Mouse (Mus musculus): ENCODE measurements around the gene Teddm3.
A peak's percentile ranks its signal among the peaks of the same experiment; 100 is the strongest.
"Not testable (repeated sequence)": the region's sequence is repeated elsewhere in the genome, so short reads cannot be mapped to it uniquely, and the experiment has no call there.

Gene Teddm3

DNA sequence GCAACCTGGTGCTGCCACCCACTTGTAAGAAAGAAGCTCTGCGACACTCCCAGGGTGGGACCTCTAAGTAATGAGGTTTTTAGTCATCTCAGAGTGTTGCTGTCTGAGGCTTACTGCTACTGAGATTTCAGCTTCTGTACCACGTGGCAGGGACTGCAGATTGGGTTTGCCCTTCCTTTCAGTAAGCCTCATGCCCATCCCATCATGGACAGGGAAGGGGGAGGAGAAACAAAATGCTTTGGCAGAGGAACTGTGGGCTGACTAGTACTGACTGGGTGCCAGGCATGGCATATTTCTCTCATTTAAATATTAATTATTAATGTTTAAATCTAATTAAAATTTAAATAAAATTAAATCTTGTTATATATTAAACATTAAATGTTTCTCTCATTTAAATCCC lies at the start of gene Teddm3:
Gene Teddm3, minus strand, starts transcription at position 101 of the 400 bp plus-strand sequence.
- not testable (repeated sequence) for DNase-seq (ENCODE audit: low read depth, low spot score)

DNA sequence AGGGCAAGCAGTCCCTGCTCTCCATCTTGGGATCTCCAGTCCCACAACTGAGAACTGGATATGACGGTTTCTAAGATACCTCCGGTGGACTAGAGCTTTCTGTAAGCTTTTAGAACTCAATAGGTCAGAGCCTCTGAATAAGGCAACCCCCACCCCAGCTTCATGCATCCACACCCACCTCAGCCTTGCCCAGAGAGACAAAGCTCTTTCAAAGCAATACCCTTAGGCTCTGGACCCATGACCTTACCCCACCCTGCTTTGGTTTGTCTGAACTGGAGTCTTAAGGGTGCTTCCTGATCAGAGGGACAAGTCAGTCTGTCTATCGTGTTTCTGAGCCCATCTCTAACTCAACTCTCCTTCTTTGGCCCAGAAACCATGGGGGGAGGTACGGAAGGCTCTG lies 48.9 kb upstream of the Teddm3 start:
- DNase-seq (ENCODE audit: low read depth, low spot score): no peak

DNA sequence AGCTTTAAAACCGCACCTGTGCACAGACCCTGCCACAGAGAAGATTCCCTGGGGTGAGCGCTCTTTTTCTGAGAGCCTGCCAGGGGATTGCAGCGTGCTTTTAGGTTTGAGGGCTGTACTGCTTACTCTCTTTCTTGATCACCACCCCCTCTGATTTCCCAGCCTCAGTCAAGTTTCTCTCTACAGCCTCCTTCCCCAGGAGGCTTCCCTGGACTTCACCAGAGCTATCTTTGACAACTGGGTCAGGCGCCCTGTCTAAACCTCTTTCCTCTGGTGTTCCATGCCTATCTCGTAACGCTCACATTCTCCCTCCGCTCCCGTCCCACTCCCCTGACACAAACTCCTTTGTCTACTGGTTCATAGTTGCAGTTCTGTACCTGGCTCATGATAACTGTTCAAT lies 45.6 kb upstream of the Teddm3 start:
- no peak for DNase-seq (ENCODE audit: low read depth, low spot score)

GRCm38 (mm10) chr16:21198529-21198928 lies 44.7 kb upstream of the Teddm3 start:
- no peak for DNase-seq (ENCODE audit: low read depth, low spot score)

- DNase-seq (ENCODE audit: low read depth, low spot score): no peak
Observed at GRCm38 (mm10) chr16:21198006-21198405, 44.2 kb upstream of the Teddm3 start.

DNA sequence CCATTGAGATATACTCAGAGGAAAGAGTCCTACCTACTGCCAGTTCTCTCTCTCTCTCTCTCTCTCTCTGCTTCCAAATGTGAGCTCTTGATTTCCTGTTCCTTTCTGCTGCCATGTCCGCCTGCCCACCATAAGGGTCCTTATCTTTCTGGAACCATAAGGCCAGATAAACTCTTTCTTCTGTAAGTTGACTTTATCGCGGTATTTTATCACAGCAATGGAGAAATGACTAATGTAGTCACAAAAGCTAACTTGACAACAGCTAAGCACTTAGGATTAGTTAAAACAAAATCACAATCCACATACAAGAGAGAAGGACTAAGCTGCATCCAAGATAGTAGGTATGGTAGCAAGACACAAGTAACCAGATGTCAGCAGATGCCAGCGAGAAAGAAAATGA lies 43.7 kb upstream of the Teddm3 start:
- no peak for DNase-seq (ENCODE audit: low read depth, low spot score)

GRCm38 (mm10) chr16:21196576-21196975 lies 42.8 kb upstream of the Teddm3 start:
- DNase-seq (ENCODE audit: low read depth, low spot score): no peak

DNA sequence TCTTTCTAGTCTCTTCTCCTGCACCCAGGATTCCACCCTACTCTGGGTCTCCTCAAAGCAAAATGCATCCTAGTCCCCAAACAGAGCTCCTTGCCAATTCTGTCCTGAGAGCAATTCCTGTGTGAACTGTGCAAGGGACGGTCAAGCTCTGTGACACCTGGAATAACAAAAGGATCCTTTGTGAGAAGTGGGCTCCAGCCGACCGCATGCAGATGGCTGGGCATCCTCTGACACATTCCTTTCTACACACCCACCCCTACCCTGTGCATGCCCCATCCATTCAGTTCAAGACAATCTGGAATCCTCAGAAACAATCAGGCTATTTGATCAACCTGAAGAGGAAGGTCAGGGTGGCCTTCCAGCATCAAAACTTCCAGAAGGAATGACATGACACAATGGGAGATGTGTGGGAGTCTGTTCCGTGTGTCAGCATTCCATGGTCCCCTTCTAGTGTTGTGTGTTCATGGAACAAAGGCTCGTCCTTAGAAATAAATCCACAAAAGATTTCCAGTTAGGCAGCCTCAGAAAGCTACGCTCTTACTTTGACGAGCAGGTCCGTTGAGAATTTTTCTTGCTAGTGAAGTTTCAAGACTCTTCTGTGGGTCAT lies 41.6 kb upstream of the Teddm3 start:
- DNase-seq (ENCODE audit: low read depth, low spot score): no peak

GRCm38 (mm10) chr16:21194182-21194581 lies 40.4 kb upstream of the Teddm3 start:
- DNase-seq (ENCODE audit: low read depth, low spot score): no peak

DNA sequence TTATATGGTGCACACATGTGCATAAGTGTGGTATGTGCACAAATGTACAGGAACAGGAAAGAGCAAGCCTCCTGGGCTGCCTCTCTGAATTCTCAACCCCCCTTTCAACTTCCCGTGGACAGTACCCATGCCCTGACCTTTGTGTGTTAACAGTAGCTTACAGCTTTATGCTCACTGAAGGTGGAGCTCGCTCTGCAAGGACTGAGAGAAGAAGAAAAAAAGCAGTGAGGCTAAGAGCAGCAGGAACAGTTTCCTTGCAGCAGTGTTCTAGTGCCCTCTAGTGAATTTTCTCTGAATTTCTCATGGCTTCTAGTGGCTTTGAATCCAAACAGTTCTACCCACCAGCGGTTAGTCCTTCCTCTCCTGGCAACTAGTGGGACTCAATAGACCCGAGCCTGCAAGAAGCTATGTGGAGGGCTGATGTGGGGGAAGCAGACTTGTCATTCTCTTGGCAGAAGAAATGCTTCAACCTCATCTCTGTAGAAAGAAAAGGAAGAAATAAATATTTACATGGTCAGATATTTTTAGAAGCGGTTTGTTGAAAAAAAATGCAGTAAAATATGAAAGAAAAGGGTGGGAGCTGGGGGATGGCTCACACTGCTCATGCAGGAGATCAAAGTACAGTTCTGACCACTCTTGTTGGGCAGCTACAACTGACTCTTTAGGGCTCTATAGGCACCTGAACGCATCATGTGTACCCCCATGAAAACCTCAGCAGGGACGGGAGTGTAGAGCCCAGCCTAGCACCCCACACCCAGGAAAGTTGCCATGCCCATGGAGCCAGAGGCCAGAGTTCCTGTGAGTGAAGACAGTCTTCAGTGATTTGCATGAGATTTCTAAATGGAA lies 38.9 kb upstream of the Teddm3 start:
- DNase-seq (ENCODE audit: low read depth, low spot score): peak; percentile 86

- peak; percentile 68 for DNase-seq (ENCODE audit: low read depth, low spot score)
Observed at GRCm38 (mm10) chr16:21191569-21191968, 37.8 kb upstream of the Teddm3 start.

DNA sequence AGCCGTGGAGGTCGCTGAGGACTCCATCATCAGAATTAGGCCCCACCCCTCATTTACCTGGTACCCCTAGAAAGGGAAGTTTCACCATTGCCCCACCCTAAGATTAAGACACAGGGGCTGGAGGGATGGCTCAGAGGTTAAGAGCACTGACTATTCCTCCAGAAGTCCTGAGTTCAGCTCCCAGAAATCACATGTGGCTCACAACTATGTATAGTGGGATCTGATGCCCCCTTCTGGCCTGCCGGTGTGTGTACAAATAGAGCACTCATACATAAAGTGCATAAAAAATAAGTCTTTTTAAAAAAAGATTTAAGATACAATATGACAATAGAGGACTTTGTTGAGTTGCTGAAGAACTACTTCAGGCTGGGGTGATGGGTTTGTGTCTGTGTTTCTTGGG lies 34.5 kb upstream of the Teddm3 start:
- DNase-seq (ENCODE audit: low read depth, low spot score): no peak

DNA sequence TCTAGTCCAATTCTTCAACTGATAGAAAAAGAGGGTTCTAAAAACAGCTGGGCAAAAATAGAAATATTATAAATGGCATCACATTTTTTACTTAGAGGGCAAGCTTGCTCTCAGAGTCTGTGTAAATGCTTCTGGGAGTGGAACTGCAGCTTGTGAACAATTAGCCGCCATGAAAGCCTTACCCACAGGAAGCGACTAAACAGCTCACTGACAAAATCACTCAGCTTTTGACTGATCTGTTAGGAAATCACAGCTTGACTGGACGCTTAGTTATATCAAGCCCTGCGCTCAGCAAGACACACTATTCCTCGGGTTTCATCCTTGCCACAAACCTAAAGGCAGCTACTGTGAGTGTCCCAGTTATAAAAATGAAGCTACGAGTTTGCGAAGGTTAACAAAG lies 33.8 kb upstream of the Teddm3 start:
- DNase-seq (ENCODE audit: low read depth, low spot score): no peak

DNA sequence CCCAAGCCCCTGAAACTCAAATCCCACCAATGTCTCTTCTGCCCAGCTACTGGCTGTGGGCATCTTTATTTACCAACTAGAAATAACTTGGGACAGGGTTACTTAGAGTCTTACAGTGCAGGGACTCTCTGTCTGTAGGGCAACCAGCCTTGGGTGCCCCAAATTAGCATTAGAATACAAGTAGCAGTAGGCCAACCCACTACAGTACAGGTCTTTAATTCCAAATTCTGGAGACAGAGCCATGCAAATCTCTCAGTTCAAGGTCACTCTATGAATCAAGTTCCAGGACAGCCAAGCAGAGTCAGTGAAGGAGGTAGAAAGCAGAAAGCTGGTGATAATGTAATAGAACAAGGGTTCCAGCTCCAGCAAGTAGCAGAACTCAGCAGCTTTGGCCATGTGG lies 30.9 kb upstream of the Teddm3 start:
- DNase-seq (ENCODE audit: low read depth, low spot score): no peak

DNA sequence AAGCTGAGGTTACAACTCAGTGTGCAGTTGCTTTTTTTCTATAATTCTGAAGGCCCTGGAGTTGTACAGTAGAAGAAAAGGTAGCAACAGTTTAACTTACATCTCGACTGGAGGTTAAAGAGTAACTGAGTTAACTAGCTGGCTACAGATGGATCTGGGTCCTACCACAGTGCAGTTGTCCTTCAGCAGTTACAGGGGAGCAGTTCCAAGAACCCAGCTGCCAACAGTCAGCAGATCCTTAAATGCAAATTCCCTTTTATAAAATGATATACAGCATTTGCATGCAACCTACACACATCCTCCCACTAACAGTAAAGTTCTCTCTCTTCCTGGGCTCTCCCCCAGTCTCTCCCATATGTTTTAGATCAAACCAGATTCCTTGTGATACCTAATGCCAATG lies 28.3 kb upstream of the Teddm3 start:
- DNase-seq (ENCODE audit: low read depth, low spot score): no peak

DNA sequence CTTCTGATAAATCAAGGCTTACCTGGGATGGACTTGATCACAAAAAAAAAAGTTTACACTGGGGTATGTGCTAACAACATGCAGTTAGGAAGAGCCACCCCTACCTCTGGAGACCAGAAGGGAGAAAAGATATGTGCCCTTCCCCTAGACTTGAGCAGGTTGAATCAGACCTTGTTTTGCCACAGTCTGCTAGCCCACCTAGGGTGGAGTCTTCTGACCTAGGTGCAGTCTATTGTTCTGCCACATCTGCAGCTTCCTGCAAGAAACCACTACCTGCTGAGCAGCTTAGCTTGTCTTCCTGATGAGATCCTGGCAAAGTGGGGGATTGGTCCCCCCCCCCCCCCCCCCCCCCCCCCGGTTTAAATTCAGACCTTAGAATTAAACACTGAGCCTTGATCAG lies 21.4 kb upstream of the Teddm3 start:
- DNase-seq (ENCODE audit: low read depth, low spot score): no peak

- DNase-seq (ENCODE audit: low read depth, low spot score): no peak
Observed at GRCm38 (mm10) chr16:21168730-21169129, 14.9 kb upstream of the Teddm3 start.

DNA sequence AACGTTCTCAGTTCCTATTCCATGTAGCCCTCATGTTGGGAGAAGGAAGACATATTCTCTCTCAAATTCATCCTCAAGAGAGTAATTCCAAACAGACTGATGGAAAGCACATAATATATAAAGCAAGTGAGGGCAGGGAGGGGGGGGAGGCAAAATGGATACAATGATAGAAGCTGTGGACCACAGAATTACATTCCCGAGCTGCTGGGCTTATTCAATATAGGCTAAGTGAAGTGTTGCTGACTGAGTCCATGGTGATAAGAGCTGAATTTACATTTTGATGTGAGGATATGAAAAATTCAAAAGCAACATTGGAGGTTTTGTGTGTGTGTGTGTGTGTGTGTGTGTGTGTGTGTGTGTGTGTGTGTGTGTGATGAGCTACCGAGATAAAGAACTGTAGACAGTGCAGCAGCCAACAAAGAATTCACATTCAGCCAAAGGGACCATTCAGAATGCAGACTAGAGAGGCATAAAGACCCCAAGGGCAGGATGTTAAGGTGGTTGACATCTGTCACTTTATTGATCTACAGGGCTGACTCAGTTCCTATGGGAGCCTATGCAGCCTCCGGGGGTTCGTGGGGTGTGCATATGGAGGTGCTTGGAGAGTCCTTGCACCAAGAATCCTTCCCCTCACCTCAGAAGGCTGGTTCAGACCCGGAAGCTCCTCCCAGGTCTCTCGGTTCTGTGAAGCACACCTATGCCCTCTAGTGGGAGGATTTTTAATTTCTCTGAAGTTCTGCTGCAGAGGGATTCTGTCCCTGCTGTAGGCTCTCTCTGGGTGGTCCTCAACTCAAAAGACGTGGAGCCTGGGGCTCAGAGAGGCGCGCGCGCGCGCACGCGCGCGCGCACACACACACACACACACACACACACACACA lies 11.8 kb upstream of the Teddm3 start:
- DNase-seq (ENCODE audit: low read depth, low spot score): not testable (repeated sequence)

GRCm38 (mm10) chr16:21163423-21163822 lies 9.6 kb upstream of the Teddm3 start:
- DNase-seq (ENCODE audit: low read depth, low spot score): not testable (repeated sequence)

- not testable (repeated sequence) for DNase-seq (ENCODE audit: low read depth, low spot score)
Observed at GRCm38 (mm10) chr16:21159226-21159625, 5.4 kb upstream of the Teddm3 start.

GRCm38 (mm10) chr16:21156261-21156660 lies 2.5 kb upstream of the Teddm3 start:
- DNase-seq (ENCODE audit: low read depth, low spot score): not testable (repeated sequence)
